Mouse (Mus musculus): Measurements from ENCODE around the gene Rdh16.
"Not testable (repeated sequence)": the region's sequence is repeated elsewhere in the genome, so short reads cannot be mapped to it uniquely, and the experiment has no call there.

Rdh16 gene

GRCm38 (mm10) chr10:127835292-127835691 is 34.3 kb downstream of the Rdh16 start:
- no peak for DNase-seq

- DNase-seq, result not testable (repeated sequence)
Observed at GRCm38 (mm10) chr10:127837793-127838192, 36.8 kb downstream of the Rdh16 start.

- DNase-seq, result no peak
Observed at GRCm38 (mm10) chr10:127838539-127838938, 37.6 kb downstream of the Rdh16 start.

GRCm38 (mm10) chr10:127840776-127841175 is 39.8 kb downstream of the Rdh16 start:
- DNase-seq, result no peak

GRCm38 (mm10) chr10:127845945-127846344 is 45.0 kb downstream of the Rdh16 start:
- not testable (repeated sequence) for DNase-seq

GRCm38 (mm10) chr10:127848089-127848488 is 47.1 kb downstream of the Rdh16 start:
- DNase-seq, result no peak

GRCm38 (mm10) chr10:127849628-127850027 is 48.7 kb downstream of the Rdh16 start, which contains the start of gene Rdh19:
Gene Rdh19 (plus strand): TSS chr10:127849928.
- no peak for DNase-seq

- DNase-seq, result peak; percentile 80 to 83
Observed at GRCm38 (mm10) chr10:127856376-127856775, 55.4 kb downstream of the Rdh16 start.

GRCm38 (mm10) chr10:127864931-127865330 is 64.0 kb downstream of the Rdh16 start:
- DNase-seq, result no peak

- no peak for DNase-seq
Observed at GRCm38 (mm10) chr10:127866232-127866631, 65.3 kb downstream of the Rdh16 start, which contains the start of gene Rdh16f2. Gene Rdh16f2 (plus strand): TSS chr10:127866474.

GRCm38 (mm10) chr10:127872484-127872883 is 71.5 kb downstream of the Rdh16 start:
- DNase-seq, result peak; percentile 9 to 10

GRCm38 (mm10) chr10:127877681-127878080 is 76.7 kb downstream of the Rdh16 start:
- no peak for DNase-seq

GRCm38 (mm10) chr10:127878262-127879057 is 77.5 kb downstream of the Rdh16 start:
- DNase-seq, result no peak

- peak in 1 of 2 experiments; percentile 22 for DNase-seq
Observed at GRCm38 (mm10) chr10:127879155-127879688, 78.3 kb downstream of the Rdh16 start.

- DNase-seq, result no peak
Observed at GRCm38 (mm10) chr10:127881041-127881440, 80.1 kb downstream of the Rdh16 start.

- DNase-seq, result no peak
Observed at GRCm38 (mm10) chr10:127886551-127886950, 85.6 kb downstream of the Rdh16 start.

GRCm38 (mm10) chr10:127886971-127887370 is 86.0 kb downstream of the Rdh16 start:
- no peak for DNase-seq

- no peak for DNase-seq
Observed at GRCm38 (mm10) chr10:127888605-127889004, 87.7 kb downstream of the Rdh16 start, which contains the start of gene Rdh7. Gene Rdh7 (minus strand): TSS chr10:127888817.

GRCm38 (mm10) chr10:127891481-127891880 is 90.5 kb downstream of the Rdh16 start:
- no peak for DNase-seq

GRCm38 (mm10) chr10:127893163-127894022 is 92.4 kb downstream of the Rdh16 start:
- not testable (repeated sequence) for DNase-seq

All from cerebellum, postnatal 14 days (tissue).